Mouse (Mus musculus): ENCODE results near the gene Gpr153.

GRCm38 (mm10) chr4:152302012-152302411 lies 28.0 kb downstream of the Gpr153 start:
- no peak for TF ChIP-seq UBTF (IDR thresholded peaks at IDR 0.05; ENCODE audit: low read depth, low read length)
- no peak for TF ChIP-seq CTCF (conservative IDR thresholded peaks at IDR 0.05 in 1 of 2, IDR thresholded peaks at IDR 0.05 in 1 of 2; ENCODE audit: low read depth in 2 of 2, low read length in 2 of 2)
- no peak for TF ChIP-seq ZC3H11A (IDR thresholded peaks at IDR 0.05; ENCODE audit: low read depth, low read length)
- no peak for TF ChIP-seq TBP (conservative IDR thresholded peaks at IDR 0.05; ENCODE audit: low read depth, low read length)
- no peak for TF ChIP-seq SMC3 (IDR thresholded peaks at IDR 0.05; ENCODE audit: low read depth, low read length)
- no peak for TF ChIP-seq NRF1 (IDR thresholded peaks at IDR 0.05; ENCODE audit: low read depth, low read length)
- TF ChIP-seq RAD21 (IDR thresholded peaks at IDR 0.05; ENCODE audit: low read depth, low read length), result no peak
- TF ChIP-seq ELF1 (IDR thresholded peaks at IDR 0.05; ENCODE audit: low read depth, low read length), result no peak

All from CH12.LX (cell line).